Mouse (Mus musculus) lung, adult 2 months (tissue): ENCODE measurements around the gene Opn4. TPM values are rescaled to one million over a fixed set of nuclear protein-coding genes. Genes with fewer than 3 reads are reported as not detected.

Experiments
- DNase-seq: peaks from one replicate; pipeline ENCODE4 v3.0.0; 2022
- H3K4me1 ChIP-seq: fragments of 200-500 bp; 2 replicates; pipeline ENCODE4 v1.6.1; 2011; ENCODE audit warnings: low read length; ENCODE audit not compliant: control insufficient read depth, insufficient read depth
- H3K4me3 ChIP-seq: fragments of 200-500 bp; replicated peaks from 2 replicates; pipeline ENCODE3; 2011; ENCODE audit warnings: low read depth, mild to moderate bottlenecking, control low read depth, low read length; ENCODE audit errors: extremely low read depth
- CTCF ChIP-seq: fragments of 200-500 bp; IDR thresholded peaks from 2 replicates; pipeline ENCODE4 v1.5.1; 2011; ENCODE audit warnings: mild to moderate bottlenecking, low read length, control low read depth; ENCODE audit not compliant: insufficient read depth
- POLR2A ChIP-seq: fragments of 200-500 bp; IDR thresholded peaks from 2 replicates; pipeline ENCODE4 v1.6.1; 2011; ENCODE audit warnings: low read depth, mild to moderate bottlenecking, control low read depth, low read length, borderline replicate concordance; ENCODE audit errors: extremely low read depth
- WGBS: fragments of 180-500 bp; shearing (Covaris S2); methylation state at CpG from one replicate; pipeline ENCODE4 v1.1.7; 2018; 5-methylcytosine and 5-hydroxymethylcytosine counted together
- polyA plus RNA-seq: library from polyadenylated mRNA; depleted of rRNA; stranded (reverse); fragments of >200 nt; gene quantifications from 2 replicates; pipeline ENCODE4 v1.2.3, GENCODE M21; 2012

Gene Opn4
- polyA plus RNA-seq, 1 experiment, result not detected

- Histone ChIP-seq H3K4me3 (no peak overlapping the region), H3K4me1 (no peaks in the 10 kb centered on the region)
- 79% methylated on average over 17 of the region's 17 CpGs for WGBS
- TF ChIP-seq POLR2A (no peak), CTCF (no peak)
- no peak for DNase-seq
Measured at GRCm38 (mm10) chr14:34595596-34596255, 4.2 kb downstream of the Opn4 start.

- 54% methylated on average over 15 of the region's 15 CpGs for WGBS
- no peak for TF ChIP-seq CTCF
- no peak for TF ChIP-seq POLR2A
- H3K4me3 ChIP-seq, result no peak overlapping the region
- H3K4me1 ChIP-seq, result no peaks in the 10 kb centered on the region
- no peak for DNase-seq
Measured at GRCm38 (mm10) chr14:34591741-34592535, 8.0 kb downstream of the Opn4 start.

GRCm38 (mm10) chr14:34590743-34591675 lies 8.9 kb downstream of the Opn4 start:
- no peak for DNase-seq
- no peaks in the 10 kb centered on the region for H3K4me1 ChIP-seq
- WGBS, result 59% methylated on average over 24 of the region's 24 CpGs
- no peak overlapping the region for H3K4me3 ChIP-seq
- no peak for TF ChIP-seq POLR2A
- TF ChIP-seq CTCF, result no peak

GRCm38 (mm10) chr14:34590017-34590570 lies 9.8 kb downstream of the Opn4 start:
- no peak overlapping the region for H3K4me3 ChIP-seq
- H3K4me1 ChIP-seq, result no peaks in the 10 kb centered on the region
- TF ChIP-seq POLR2A, result no peak
- TF ChIP-seq CTCF, result no peak
- WGBS, result 89% methylated on average over 5 of the region's 5 CpGs
- no peak for DNase-seq

GRCm38 (mm10) chr14:34589185-34589713 lies 10.7 kb downstream of the Opn4 start:
- DNase-seq, result no peak
- Histone ChIP-seq H3K4me3 (no peak overlapping the region), H3K4me1 (no peaks in the 10 kb centered on the region)
- TF ChIP-seq POLR2A (no peak), CTCF (no peak)
- 78% methylated on average over 8 of the region's 8 CpGs for whole genome bisulfite sequencing

- no peaks in the 10 kb centered on the region for H3K4me1 ChIP-seq
Measured at GRCm38 (mm10) chr14:34588498-34588897, 11.4 kb downstream of the Opn4 start, which contains the start of gene Ldb3. Gene Ldb3 (minus strand): TSS chr14:34588682.

GRCm38 (mm10) chr14:34588005-34588404 lies 11.9 kb downstream of the Opn4 start:
- WGBS, result 55% methylated on average over 5 of the region's 5 CpGs
- Histone ChIP-seq H3K4me3 (no peak overlapping the region), H3K4me1 (no peaks in the 10 kb centered on the region)
- no peak for DNase-seq
- no peak for TF ChIP-seq POLR2A

More at GRCm38 (mm10) chr14:34588498-34588897, 11.4 kb downstream of the Opn4 start, which contains the start of gene Ldb3:
- WGBS, result 62% methylated on average over 8 of the region's 8 CpGs
- DNase-seq, result no peak
- H3K4me3 ChIP-seq, result no peak within 1 kb of the TSS
- TF ChIP-seq CTCF (no peak), POLR2A (no peak)

- Histone ChIP-seq H3K4me3 (no peak overlapping the region), H3K4me1 (no peaks in the 10 kb centered on the region)
- TF ChIP-seq POLR2A (no peak), CTCF (no peak)
- DNase-seq, result no peak
- WGBS, result 73% methylated on average over 3 of the region's 3 CpGs
Measured at GRCm38 (mm10) chr14:34586871-34587270, 13.1 kb downstream of the Opn4 start.
